Mouse (Mus musculus) B cell, adult 2 months (primary cell): ENCODE measurements around the gene Hcn4.

Experiments
- DNase-seq, 2 experiments: peaks; one replicate each; pipeline ENCODE4 v3.0.0; 2022

Hcn4 gene

GRCm38 (mm10) chr9:58823139-58823917 lies at the start of gene Hcn4:
Gene Hcn4, plus strand, starts transcription at chr9:58823412.
- no peak for DNase-seq

- no peak for DNase-seq
Measured at GRCm38 (mm10) chr9:58774761-58775160, 48.5 kb upstream of the Hcn4 start.

- DNase-seq: no peak
Measured at GRCm38 (mm10) chr9:58775363-58775762, 47.8 kb upstream of the Hcn4 start.

GRCm38 (mm10) chr9:58789476-58789875 lies 33.7 kb upstream of the Hcn4 start:
- no peak for DNase-seq

- DNase-seq: no peak
Measured at GRCm38 (mm10) chr9:58798155-58798554, 25.1 kb upstream of the Hcn4 start.

GRCm38 (mm10) chr9:58801441-58801840 lies 21.8 kb upstream of the Hcn4 start:
- DNase-seq: no peak

- DNase-seq: no peak
Measured at GRCm38 (mm10) chr9:58802294-58802693, 20.9 kb upstream of the Hcn4 start.

- DNase-seq: no peak
Measured at GRCm38 (mm10) chr9:58802802-58803201, 20.4 kb upstream of the Hcn4 start.

GRCm38 (mm10) chr9:58805601-58806318 lies 17.5 kb upstream of the Hcn4 start:
- peak; percentile 50 to 58 for DNase-seq

- no peak for DNase-seq
Measured at GRCm38 (mm10) chr9:58811171-58811570, 12.0 kb upstream of the Hcn4 start.

- no peak for DNase-seq
Measured at GRCm38 (mm10) chr9:58815552-58816260, 7.5 kb upstream of the Hcn4 start.

- DNase-seq: no peak
Measured at GRCm38 (mm10) chr9:58816458-58816857, 6.8 kb upstream of the Hcn4 start.

GRCm38 (mm10) chr9:58817676-58818075 lies 5.5 kb upstream of the Hcn4 start:
- no peak for DNase-seq

- DNase-seq: no peak
Measured at GRCm38 (mm10) chr9:58822431-58823091, 651 bp upstream of the Hcn4 start.

GRCm38 (mm10) chr9:58823918-58824215 lies 655 bp downstream of the Hcn4 start:
- no peak for DNase-seq

GRCm38 (mm10) chr9:58829627-58830026 lies 6.4 kb downstream of the Hcn4 start:
- no peak for DNase-seq

- DNase-seq: no peak
Measured at GRCm38 (mm10) chr9:58832939-58833338, 9.7 kb downstream of the Hcn4 start.

- no peak for DNase-seq
Measured at GRCm38 (mm10) chr9:58837174-58837573, 14.0 kb downstream of the Hcn4 start.

- no peak for DNase-seq
Measured at GRCm38 (mm10) chr9:58838504-58838903, 15.3 kb downstream of the Hcn4 start.

- DNase-seq: peak; percentile 28 to 31
Measured at GRCm38 (mm10) chr9:58841655-58842054, 18.4 kb downstream of the Hcn4 start.

- no peak for DNase-seq
Measured at GRCm38 (mm10) chr9:58844597-58844996, 21.4 kb downstream of the Hcn4 start.

GRCm38 (mm10) chr9:58847008-58847407 lies 23.8 kb downstream of the Hcn4 start:
- DNase-seq: no peak

GRCm38 (mm10) chr9:58847676-58848075 lies 24.5 kb downstream of the Hcn4 start:
- no peak for DNase-seq
